Mouse (Mus musculus): Measurements from ENCODE around the gene Epha10.

DNA sequence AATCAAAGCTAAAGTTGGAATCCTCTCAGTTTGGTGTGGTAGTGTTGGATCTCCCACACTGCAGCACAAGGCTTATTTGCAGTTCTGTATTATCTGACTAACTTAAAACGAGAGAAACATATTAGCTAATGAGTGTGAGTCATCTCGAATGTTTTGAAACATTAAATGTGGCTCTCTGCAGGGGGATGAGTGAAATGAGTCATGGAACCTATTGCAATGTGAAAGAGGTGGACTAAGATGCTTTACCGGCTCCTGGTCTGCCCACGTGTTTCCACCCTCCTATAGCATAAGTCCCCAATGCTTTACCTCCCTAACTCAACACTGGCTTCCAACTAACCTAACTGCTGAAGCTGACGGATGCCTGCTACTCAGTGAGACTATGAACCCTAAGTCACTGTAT, 47.4 kb downstream of the Epha10 start:
- TF ChIP-seq CTCF (IDR thresholded peaks at IDR 0.05): no peak
- TF ChIP-seq EP300 (IDR thresholded peaks at IDR 0.05): no peak
